Mouse (Mus musculus) G1E-ER4 (cell line): Measurements from ENCODE around the gene Lrrc4c. TPM values are rescaled to one million over a fixed set of nuclear protein-coding genes. Genes with fewer than 3 reads are reported as not detected.

Experiments used
- GATA1 ChIP-seq: IDR thresholded peaks from one replicate; pipeline ENCODE4 v1.8.0; 2012; ENCODE audit warnings: low read length, inconsistent platforms
- polyA plus RNA-seq: library from polyadenylated mRNA; stranded (reverse); fragments of >175 nt; gene quantifications from 2 replicates; pipeline ENCODE4 v1.2.3, GENCODE M21; 2012

Lrrc4c gene
- polyA plus RNA-seq: not detected in 2 replicates

DNA sequence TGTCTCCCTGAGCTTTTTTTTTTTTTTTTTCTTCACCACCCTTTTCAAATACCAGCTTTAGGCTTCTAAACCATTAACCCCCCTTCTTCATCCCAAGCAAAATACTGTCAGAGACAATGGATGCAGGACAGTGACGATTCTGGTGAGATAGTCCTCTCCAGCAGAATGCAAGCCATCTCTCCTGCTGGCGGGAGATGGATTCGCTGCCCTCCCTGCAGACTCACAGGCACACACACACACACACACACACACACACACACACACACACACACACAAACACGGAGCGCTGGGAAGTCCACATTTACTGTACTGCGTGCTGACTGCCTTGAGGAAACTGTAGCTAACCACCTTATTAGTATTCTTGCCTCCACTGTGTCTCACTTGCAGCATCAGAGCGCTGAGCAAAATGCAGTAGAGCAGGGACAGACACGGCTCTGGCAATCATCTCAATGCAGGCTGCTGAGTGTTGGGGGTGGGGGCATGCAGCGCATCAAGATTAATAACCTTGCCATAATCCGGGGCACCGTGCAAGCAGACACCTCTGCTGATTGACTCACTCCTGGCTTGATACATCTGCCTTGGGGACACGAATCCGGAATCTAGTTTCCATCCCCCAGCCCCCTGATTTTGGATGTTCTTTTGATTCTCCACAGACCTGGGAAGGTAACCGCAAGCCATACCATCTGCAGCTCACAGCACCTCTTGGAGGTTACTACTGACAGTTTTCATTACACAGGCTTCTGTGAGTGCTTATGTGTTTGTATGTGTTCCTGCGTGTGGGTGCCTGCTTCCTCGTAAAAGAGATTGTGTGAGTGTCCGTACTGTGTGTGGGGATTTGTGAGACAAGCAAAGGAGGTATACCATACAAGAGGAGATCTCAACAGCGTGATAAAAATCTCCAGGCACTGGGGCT, at the start of gene Lrrc4c:
Gene Lrrc4c, plus strand, starts transcription at position 783 of the 913 bp plus-strand sequence.
- TF ChIP-seq GATA1: no peak

DNA sequence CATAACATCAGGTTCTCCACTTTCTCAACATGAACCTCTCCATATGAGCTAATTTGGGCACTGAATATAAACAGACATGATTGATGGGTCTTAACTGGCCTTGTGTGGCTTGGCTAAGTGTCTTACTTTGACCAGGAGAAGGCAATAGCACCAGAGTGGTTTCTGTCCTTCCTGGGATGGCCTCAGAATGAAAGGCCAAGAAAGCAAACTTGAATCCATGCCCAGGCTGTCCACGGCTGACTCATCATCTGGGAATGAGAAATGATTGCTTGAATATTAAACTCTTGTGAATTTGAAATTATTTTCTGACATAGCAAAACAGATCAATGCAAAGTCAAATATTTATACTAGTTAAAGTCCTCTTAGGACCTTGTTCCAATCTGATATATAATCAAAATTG, 42.9 kb upstream of the Lrrc4c start:
- TF ChIP-seq GATA1: no peak

DNA sequence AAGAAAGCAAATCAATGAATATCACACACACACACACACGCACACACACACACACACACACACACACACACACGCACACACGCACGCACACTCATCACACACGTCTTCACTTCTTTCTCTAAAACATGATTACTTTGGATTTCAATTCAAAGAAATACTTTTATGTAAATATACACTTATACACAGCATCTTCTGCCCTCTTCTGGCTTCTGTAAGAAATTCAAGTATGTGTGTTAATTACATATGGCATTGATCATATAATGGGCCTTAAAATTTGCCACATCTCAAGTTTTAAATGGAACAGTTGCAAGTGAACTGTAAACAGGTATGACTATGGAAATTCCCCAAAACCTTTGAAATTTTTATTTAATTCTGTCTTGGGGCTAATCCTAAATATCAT, 35.0 kb upstream of the Lrrc4c start:
- TF ChIP-seq GATA1: no peak

DNA sequence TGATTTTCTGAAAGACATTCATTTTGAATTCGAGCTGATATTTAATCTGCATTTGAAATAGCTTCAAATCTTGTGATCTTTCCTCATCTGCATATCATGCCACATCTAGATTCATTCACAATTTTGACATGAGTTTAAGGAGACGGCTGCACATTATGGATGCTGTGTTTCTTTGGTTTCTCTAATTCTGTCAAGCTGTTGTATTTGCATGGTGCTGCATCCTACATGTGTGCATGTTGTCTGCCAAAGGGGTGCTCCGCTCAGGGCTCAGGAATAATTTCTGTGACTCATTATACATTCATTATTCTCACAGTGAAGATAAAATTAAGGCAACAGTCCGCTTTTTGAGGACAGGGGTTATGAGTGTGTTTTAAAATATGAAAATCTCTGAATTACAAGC, 30.5 kb upstream of the Lrrc4c start:
- no peak for TF ChIP-seq GATA1

DNA sequence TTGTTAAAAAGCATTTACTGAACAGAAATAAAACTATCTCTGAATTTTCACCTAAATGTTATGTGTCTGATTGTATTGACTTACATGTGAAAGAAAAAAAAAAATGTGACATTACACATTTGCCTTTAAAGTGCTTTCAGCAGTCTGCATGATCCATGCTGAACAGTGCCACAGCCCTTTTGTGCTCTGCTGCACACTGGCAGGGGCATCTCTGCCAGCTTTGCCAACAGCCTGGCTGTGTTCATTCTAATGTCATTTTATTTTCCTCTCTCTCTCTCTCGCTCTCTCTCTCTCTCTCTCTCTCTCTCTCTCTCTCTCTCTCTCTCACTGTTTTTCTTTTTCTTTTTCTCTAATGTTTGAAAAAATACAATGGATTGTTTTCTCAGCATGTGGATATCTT, 27.4 kb upstream of the Lrrc4c start:
- no peak for TF ChIP-seq GATA1

DNA sequence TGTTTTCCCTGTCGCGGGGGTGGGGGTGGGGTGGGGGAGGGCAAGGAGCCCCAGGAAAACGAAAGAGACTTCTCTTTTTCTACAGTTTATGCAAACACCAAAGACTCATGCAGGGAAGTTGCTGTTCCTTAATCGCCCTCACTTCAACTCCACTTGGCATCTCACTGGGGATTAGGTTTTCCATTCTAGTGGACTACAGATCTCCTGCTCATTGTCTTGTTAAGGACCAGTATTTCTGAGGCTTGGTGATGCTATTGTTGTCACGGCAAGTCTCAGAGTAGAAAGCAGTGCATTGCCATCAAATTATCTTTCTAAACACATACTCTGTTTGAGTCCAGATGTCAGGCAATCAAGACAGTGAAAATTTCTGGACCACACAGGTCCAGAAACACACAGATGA, 2.9 kb upstream of the Lrrc4c start:
- no peak for TF ChIP-seq GATA1

DNA sequence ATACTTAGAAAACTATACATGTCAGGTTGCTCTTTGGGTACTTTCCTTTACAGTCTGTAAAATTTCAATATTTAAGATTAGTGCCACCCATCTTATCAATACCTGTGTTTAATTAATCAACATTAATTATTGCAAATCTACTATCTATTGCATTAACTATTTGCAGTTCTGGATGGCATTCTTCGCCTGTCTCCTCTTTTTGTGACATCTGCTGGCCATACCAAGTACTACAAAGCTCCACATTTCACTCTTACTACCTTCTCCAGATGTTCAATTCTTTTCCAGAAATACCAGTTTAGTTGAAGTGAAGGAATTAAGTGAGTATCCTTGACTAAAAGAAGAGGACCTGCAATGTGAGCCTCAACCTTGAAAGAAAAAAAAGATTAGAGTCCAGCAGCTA, 1.4 kb upstream of the Lrrc4c start:
- no peak for TF ChIP-seq GATA1

DNA sequence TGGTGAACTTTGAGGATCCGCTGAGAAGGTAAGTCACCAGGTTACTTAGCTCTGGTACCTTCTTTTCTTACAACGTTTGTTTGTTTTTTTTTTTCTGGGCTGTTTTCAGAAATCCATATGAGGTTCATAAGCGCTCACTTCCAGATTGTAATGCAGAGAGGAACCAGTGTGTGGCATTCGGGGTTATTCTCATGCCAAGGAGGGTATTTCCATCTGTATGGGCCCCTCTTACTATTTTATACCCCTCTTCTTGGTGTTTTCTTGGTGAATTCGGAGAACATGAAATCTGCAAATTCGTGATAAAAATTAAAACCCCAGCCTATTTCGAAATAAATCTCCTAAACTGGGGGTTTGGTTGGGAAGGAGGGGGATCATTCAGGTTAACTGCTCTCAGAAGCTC, 587 bp downstream of the Lrrc4c start:
- TF ChIP-seq GATA1: no peak

DNA sequence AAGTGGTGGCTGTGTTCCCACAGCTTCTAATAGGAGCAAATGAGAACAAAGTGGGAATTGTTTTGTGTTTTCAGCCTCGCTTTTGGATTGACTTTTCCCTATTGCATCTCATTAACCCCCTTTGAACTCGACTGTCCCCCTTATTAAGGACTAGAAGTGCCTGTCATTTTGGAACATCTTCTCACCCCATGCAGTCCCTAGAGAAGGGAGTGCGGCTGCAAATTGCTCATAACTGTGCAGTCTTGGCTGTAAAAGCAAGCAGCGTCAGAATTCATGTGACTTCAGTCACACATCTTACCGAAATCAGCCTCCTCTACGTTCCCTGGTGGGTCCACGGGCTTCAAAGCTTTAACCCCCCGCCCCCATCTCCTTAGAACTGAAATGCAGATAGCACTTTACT, 1.2 kb downstream of the Lrrc4c start:
- no peak for TF ChIP-seq GATA1

DNA sequence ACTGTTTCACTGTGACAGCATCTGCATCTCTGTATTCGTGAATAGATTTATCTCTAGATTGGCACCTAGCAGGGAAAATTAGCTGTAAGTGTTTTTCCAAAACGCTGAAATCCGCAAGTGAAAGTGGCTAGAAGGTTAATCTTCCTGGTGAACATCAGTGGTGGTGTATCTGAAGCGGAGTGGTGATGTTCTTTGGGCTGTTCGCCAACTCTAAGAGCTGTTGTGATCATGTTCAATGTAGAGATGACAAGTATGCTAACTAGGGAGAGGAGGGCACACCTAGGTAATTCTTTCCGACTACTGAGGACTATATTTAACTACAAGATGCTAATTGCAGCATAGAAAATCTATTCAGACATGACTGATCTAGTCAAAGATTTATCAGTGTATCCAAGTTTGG, 1.7 kb downstream of the Lrrc4c start:
- TF ChIP-seq GATA1: no peak

DNA sequence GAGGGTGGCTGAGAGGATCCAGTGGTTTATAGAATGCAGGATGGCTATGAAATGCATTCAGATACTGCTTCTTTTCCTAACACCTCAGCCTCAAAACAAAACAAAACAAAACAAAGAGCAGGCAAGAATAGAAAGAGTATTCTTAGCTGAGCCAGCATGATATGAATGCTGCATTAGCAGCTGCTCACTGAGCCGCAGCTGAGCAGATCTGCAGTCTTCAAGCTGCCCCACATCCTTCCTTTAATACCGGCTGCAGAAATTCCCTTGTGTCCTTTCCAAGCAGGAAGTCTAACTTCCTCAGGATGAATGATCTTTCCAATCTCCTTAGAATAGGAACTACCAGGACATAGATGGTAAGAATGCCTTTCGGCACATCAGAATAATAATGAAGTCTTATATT, 16.7 kb downstream of the Lrrc4c start:
- TF ChIP-seq GATA1: no peak

DNA sequence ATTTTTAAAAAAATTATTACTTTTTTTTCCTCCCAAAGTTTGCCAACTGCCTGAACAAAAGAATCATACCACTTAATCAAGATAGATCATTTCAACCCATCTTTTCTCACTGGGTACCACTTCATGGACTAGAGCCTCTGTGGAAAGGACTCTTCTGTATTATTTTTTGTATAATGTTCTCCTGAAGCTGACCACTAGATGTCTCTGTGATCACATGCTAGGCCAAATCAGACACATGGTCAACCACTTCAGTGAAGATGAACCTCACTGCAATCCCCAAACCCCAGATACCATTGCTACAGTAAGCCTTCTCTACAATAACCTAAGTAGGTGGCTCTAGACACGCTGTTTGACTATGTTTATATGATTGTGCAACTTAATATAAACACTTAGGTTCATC, 19.4 kb downstream of the Lrrc4c start:
- no peak for TF ChIP-seq GATA1

DNA sequence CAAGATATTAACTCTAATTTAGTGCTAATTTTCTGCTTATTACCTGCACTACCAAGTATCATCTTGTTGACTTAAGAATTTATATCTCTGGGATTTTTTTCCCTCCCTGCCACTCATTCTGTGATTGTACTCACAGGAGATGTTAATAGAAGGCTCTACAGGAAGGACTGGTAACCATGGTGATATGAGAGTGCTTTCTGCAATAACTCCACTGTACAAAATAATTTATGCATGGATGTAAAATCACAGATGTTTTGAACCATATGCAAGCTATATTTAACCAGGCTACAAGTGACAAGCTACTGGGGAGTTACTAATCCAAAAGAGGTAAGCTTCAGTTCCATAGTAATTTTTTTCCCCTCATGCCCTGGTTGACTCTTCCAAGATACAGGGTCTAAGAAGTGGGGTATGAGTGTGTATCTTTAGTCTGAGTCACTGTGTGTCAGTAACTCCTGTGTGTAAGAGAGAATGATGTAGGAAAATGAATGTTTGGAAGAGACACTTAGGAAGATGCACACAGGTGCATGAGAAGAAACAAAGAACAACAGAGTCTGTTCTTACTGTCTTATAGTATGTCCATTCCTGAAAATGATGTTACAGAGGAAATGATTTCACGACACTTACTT, 83.3 kb downstream of the Lrrc4c start:
- no peak for TF ChIP-seq GATA1

DNA sequence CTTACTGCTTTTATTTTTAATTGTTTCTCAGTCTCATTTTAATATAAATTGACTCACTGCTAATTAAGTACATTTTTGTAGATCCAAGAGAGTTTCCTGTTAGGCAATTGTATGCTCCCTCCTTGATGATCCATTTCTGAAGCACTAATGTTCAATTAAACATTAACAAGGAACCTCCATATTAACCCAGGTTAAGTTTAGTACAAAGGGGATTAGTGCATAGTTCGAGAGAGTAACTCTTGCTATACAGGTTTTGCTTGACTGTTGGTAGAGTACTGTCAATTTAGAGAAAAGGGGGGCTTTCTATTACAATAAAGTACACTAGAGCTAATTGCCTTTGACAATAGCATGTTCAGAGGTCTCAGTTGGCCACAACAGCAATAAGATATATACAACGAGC, 84.5 kb downstream of the Lrrc4c start:
- no peak for TF ChIP-seq GATA1

DNA sequence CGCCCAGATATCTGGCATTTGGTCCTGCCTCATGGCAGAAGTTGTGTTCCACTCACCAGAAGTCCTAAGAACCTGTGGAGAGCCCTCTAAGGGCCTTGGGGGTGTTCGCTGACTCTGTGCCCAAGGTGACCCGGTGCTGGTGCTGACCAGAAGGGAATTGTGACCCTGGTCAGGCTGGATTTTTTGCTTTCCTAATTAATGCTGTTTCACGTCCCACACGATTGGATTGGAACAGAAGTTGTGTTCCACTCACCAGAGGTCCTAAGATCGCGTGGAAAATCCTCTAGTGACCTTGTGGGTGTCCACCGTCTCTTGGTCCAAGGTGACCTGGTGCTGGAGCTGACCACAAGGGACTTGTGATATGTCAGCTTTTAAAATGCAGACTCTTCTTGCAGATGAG, 88.9 kb downstream of the Lrrc4c start:
- TF ChIP-seq GATA1: no peak

DNA sequence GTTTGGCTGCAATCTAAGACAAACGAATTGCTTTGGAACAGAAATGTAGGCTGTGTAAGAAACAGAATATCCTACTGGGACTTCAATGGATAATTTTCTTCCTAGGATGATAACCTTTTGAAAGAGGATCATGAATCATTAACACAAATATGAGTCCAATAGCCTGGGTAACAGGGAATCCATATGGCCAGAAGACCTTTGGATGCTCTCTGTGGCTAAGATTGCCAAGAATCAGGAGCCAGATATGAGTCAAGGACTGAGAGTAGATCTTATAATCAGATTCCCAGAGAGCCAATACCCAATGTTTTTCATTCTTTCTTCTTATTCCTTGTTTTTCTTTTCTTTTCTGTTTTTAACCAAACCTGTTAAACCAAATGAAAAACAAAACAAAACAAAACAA, 93.2 kb downstream of the Lrrc4c start:
- no peak for TF ChIP-seq GATA1

DNA sequence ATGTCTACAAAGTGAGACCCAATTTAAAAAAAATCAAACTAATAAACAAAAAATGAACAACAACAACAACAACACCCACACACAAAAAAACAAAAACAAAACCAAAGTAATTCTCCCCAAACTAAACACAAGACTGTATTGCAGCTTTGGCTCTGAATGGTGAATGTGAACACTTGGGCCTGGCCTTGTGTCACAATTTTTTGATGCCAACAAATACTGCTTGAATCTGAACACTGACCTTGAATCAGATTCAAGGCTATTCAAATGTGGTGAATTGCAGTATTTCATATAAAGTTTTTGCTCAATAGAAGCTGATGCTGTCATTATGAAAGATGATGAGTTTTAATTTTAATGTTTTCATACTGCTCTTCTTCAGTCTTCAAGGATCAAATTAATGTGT, 143.6 kb downstream of the Lrrc4c start:
- TF ChIP-seq GATA1: no peak
